Mouse (Mus musculus): ENCODE measurements at regions not wholly inside any gene's neighbourhood (a gene's known extent, or its start where the extent isn't known, plus 50 kb on each side); places are given as distances from the start of the nearest gene placed in this dataset.

GRCm38 (mm10) chr9:41697611-41698467 lies 426.3 kb downstream of the Sorl1 start:
- TF ChIP-seq CTCF (IDR thresholded peaks at IDR 0.05; ENCODE audit: low read depth, low read length) (no peak), POLR2AphosphoS5 (IDR thresholded peaks at IDR 0.05; ENCODE audit: insufficient replicate concordance, low read depth, low read length) (no peak), TAL1 (conservative IDR thresholded peaks at IDR 0.05; ENCODE audit: low read depth, low read length) (no peak)

Measured in G1E (cell line).